Mouse (Mus musculus) embryonic facial prominence, embryonic 10.5 days (tissue): ENCODE measurements at regions not wholly inside any gene's neighbourhood (a gene's known extent, or its start where the extent isn't known, plus 50 kb on each side); places are given as distances from the start of the nearest gene placed in this dataset.

Experiments used
- DNase-seq: peaks from one replicate; pipeline ENCODE4 v3.0.0-alpha.2; 2017; ENCODE audit warnings: low spot score
- H3K27ac ChIP-seq: fragments of 300-500 bp; sonication (generic); replicated peaks from 2 replicates; pipeline ENCODE4 v1.5.1; 2016; ENCODE audit warnings: mild to moderate bottlenecking
- H3K27me3 ChIP-seq: fragments of 300-500 bp; sonication (generic); replicated peaks from 2 replicates; pipeline ENCODE4 v1.6.1; 2016; ENCODE audit warnings: low read depth, mild to moderate bottlenecking; ENCODE audit not compliant: poor library complexity, severe bottlenecking
- H3K36me3 ChIP-seq: fragments of 300-500 bp; sonication (generic); replicated peaks from 2 replicates; pipeline ENCODE4 v1.6.1; 2016; ENCODE audit warnings: mild to moderate bottlenecking, moderate library complexity
- H3K4me1 ChIP-seq: fragments of 300-500 bp; sonication (generic); 2 replicates; pipeline ENCODE4 v1.6.1; 2016
- H3K4me3 ChIP-seq: fragments of 300-500 bp; sonication (generic); 2 replicates; pipeline ENCODE4 v1.5.1; 2016; ENCODE audit warnings: mild to moderate bottlenecking, moderate library complexity
- H3K9me3 ChIP-seq: fragments of 300-500 bp; sonication (generic); 2 replicates; pipeline ENCODE4 v1.6.1; 2016; ENCODE audit warnings: mild to moderate bottlenecking
- WGBS: fragments of 180-500 bp; shearing (Covaris S2); methylation state at CpG from one replicate; pipeline ENCODE4 v1.1.7; 2016; 5-methylcytosine and 5-hydroxymethylcytosine counted together

GRCm38 (mm10) chr3:54993761-54994160 lies 61.5 kb downstream of the Ccna1 start:
- no peaks in the 10 kb centered on the region for H3K36me3 ChIP-seq
- 83% methylated on average over 6 of the region's 6 CpGs for WGBS
- no peaks in the 10 kb centered on the region for H3K27me3 ChIP-seq
- DNase-seq = no peak
- H3K4me3 ChIP-seq = no peak overlapping the region
- no peaks in the 10 kb centered on the region for H3K9me3 ChIP-seq
- peaks cover 18% of the 10 kb centered on the region for H3K4me1 ChIP-seq
- no peak overlapping the region for H3K27ac ChIP-seq

GRCm38 (mm10) chr3:54990073-54990472 lies 65.2 kb downstream of the Ccna1 start:
- Histone ChIP-seq H3K4me3 (no peak overlapping the region), H3K4me1 (peaks cover 27% of the 10 kb centered on the region), H3K36me3 (no peaks in the 10 kb centered on the region), H3K27me3 (no peaks in the 10 kb centered on the region), H3K27ac (no peak overlapping the region), H3K9me3 (no peaks in the 10 kb centered on the region)
- peak; percentile 25 for DNase-seq
- 29% methylated on average over 5 of the region's 5 CpGs for WGBS

GRCm38 (mm10) chr3:54989358-54989757 lies 65.9 kb downstream of the Ccna1 start:
- peaks cover 27% of the 10 kb centered on the region for H3K4me1 ChIP-seq
- 64% methylated on average over 8 of the region's 8 CpGs for WGBS
- H3K27ac ChIP-seq = no peak overlapping the region
- no peak overlapping the region for H3K4me3 ChIP-seq
- no peaks in the 10 kb centered on the region for H3K36me3 ChIP-seq
- no peaks in the 10 kb centered on the region for H3K27me3 ChIP-seq
- DNase-seq = no peak
- no peaks in the 10 kb centered on the region for H3K9me3 ChIP-seq

GRCm38 (mm10) chr3:54981488-54981887 lies 65.8 kb upstream of the Sertm1 start:
- Histone ChIP-seq H3K27ac (no peak overlapping the region), H3K36me3 (no peaks in the 10 kb centered on the region), H3K4me1 (no peaks in the 10 kb centered on the region), H3K4me3 (no peak overlapping the region), H3K27me3 (no peaks in the 10 kb centered on the region), H3K9me3 (no peaks in the 10 kb centered on the region)
- no peak for DNase-seq
- WGBS = 74% methylated on average over 2 of the region's 2 CpGs

GRCm38 (mm10) chr3:54980312-54980711 lies 64.6 kb upstream of the Sertm1 start:
- Histone ChIP-seq H3K27ac (no peak overlapping the region), H3K27me3 (no peaks in the 10 kb centered on the region), H3K9me3 (no peaks in the 10 kb centered on the region), H3K36me3 (no peaks in the 10 kb centered on the region), H3K4me3 (no peak overlapping the region), H3K4me1 (no peaks in the 10 kb centered on the region)
- WGBS = 68% methylated on average over 2 of the region's 2 CpGs
- no peak for DNase-seq

GRCm38 (mm10) chr3:54965512-54965911 lies 49.8 kb upstream of the Sertm1 start:
- no peaks in the 10 kb centered on the region for H3K9me3 ChIP-seq
- H3K4me1 ChIP-seq = peaks cover 19% of the 10 kb centered on the region
- no peak overlapping the region for H3K4me3 ChIP-seq
- no peak overlapping the region for H3K27ac ChIP-seq
- no peaks in the 10 kb centered on the region for H3K36me3 ChIP-seq
- no peak for DNase-seq
- no peaks in the 10 kb centered on the region for H3K27me3 ChIP-seq
- whole genome bisulfite sequencing = 67% methylated on average over 6 of the region's 6 CpGs
